In the genomic region with DNA sequence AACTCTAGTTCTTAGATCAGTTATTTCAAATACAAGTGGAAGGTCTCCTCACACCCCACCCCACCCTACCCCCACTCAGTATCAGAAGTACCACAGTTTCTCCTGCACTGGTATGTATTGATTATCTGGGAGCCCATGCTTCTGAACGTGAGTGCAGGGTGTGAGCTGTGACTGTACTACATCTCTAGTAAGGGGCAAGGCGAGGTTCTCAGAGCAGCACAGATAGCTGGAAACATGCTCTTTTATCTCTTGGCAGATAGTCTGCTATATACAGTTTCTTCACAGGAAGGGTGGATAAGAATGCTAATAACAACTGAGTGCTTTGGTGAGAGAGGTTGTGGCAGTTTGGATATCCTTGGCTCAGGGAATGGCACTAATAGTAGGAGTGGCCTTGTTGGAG, we compare ENCODE assay signal across 29 mouse cellular contexts.
DNase-seq lines count a peak whose midpoint lies in the region; ATAC-seq and TF ChIP-seq lines count a peak whose summit lies in the region.
"Had no signal": no experiment of that assay in that cellular context is flagged by ENCODE, and none has a peak within 500 bp of the region (broad histone marks: within the 10 kb centered on the region; RNA-seq: fewer than 3 reads in every experiment).

No protein-coding gene starts in this region.

- TF ChIP-seq CTCF in liver, embryonic 14.5 days (IDR thresholded peaks at IDR 0.05; ENCODE audit: low read depth), result no peak

- no peak overlapping the region for H3K4me3 ChIP-seq in liver, embryonic 14.5 days (ENCODE audit: insufficient read depth in 1 of 2, low read depth in 2 of 2, low read length in 2 of 2)
- H3K4me3 ChIP-seq: embryonic facial prominence, embryonic 13.5 days; gastrocnemius, adult 2 months; heart, adult 2 months; heart, embryonic 12.5 days; hindbrain, embryonic 13.5 days; limb, embryonic 12.5 days; midbrain, embryonic 12.5 days; myocyte; neural tube, embryonic 12.5 days had no signal

- peak; percentile 35 for DNase-seq in MEL-GATA-1-ER (ENCODE audit: extremely low read depth, low read depth)
- DNase-seq in liver, embryonic 14.5 days (ENCODE audit: low read depth in 3 of 3, low spot score in 3 of 3), result peak; percentile 27 to 36 (median 27)
- DNase-seq in adrenal gland, adult 2 months, result no peak
- no peak for DNase-seq in urinary bladder, postnatal 4 days (ENCODE audit: low spot score in 2 of 2)
- no peak for DNase-seq in adrenal gland, postnatal 4 days (ENCODE audit: low spot score in 2 of 2)
- DNase-seq: adrenal gland, postnatal 14 days; cerebellum, adult 8-10 months; cerebellum, postnatal 25 days; embryo, embryonic 11 days; gastrocnemius, adult 2 months; heart, adult 2 months; heart, postnatal 4 days; kidney, postnatal 14 days; layer of hippocampus, adult 9-11 months; lung, adult 18-20 months; lung, postnatal 14 days; right cerebral cortex, postnatal 4 days; thymus, postnatal 4 days had no signal

- TF ChIP-seq EP300 in liver, embryonic 14.5 days (IDR thresholded peaks at IDR 0.05; ENCODE audit: low read depth), result peak; percentile 84

- H3K9me3 ChIP-seq in liver, embryonic 14.5 days (ENCODE audit: control insufficient read depth, low read length), result no peaks in the 10 kb centered on the region
- H3K9me3 ChIP-seq: embryonic facial prominence, embryonic 13.5 days; heart, embryonic 12.5 days; hindbrain, embryonic 13.5 days; limb, embryonic 12.5 days; midbrain, embryonic 12.5 days; neural tube, embryonic 12.5 days had no signal

- 22% methylated on average over 2 of the region's 2 CpGs for WGBS in liver, embryonic 14.5 days (ENCODE audit: insufficient replicate concordance)

- no peaks in the 10 kb centered on the region for H3K27me3 ChIP-seq in liver, embryonic 14.5 days (ENCODE audit: control insufficient read depth, insufficient read depth, low read length)
- H3K27me3 ChIP-seq: embryonic facial prominence, embryonic 13.5 days; heart, embryonic 12.5 days; hindbrain, embryonic 13.5 days; limb, embryonic 12.5 days; midbrain, embryonic 12.5 days; neural tube, embryonic 12.5 days had no signal

- H3K9ac ChIP-seq in liver, embryonic 14.5 days (replicated peaks), result no peak overlapping the region
- H3K9ac ChIP-seq: embryonic facial prominence, embryonic 13.5 days; heart, embryonic 12.5 days; hindbrain, embryonic 13.5 days; limb, embryonic 12.5 days; midbrain, embryonic 12.5 days; neural tube, embryonic 12.5 days had no signal

- ATAC-seq in erythroid progenitor cell, adult 5-6 weeks (replicated peaks; ENCODE audit: low FRiP score, poor library complexity, severe bottlenecking), result 0 out of 2 replicates have a peak, but pooled peaks have one; percentile 39
- peak; percentile 94 for ATAC-seq in liver, embryonic 14.5 days (ENCODE audit: insufficient read depth)
- peak; percentile 84 for ATAC-seq in megakaryocyte progenitor cell, adult 5-6 weeks (replicated peaks; ENCODE audit: poor library complexity)
- ATAC-seq: forebrain, embryonic 16.5 days; intestine, postnatal 0 days had no signal

- peaks cover 3 to 31% of the 10 kb centered on the region in 2 experiments for H3K4me1 ChIP-seq in liver, embryonic 14.5 days (replicated peaks; ENCODE audit: control insufficient read depth in 2 of 2, insufficient read depth in 2 of 2, low read length in 1 of 2)
- H3K4me1 ChIP-seq: embryonic facial prominence, embryonic 13.5 days; heart, embryonic 12.5 days; hindbrain, embryonic 13.5 days; limb, embryonic 12.5 days; midbrain, embryonic 12.5 days; neural tube, embryonic 12.5 days had no signal

- H3K4me2 ChIP-seq in liver, embryonic 14.5 days (ENCODE audit: low read depth), result no peak overlapping the region
- H3K4me2 ChIP-seq: embryonic facial prominence, embryonic 13.5 days; heart, embryonic 12.5 days; hindbrain, embryonic 13.5 days; limb, embryonic 12.5 days; midbrain, embryonic 12.5 days; neural tube, embryonic 12.5 days had no signal

- no peaks in the 10 kb centered on the region for H3K36me3 ChIP-seq in liver, embryonic 14.5 days (replicated peaks; ENCODE audit: control insufficient read depth, insufficient read depth, low read depth)
- H3K36me3 ChIP-seq: heart, embryonic 12.5 days; hindbrain, embryonic 13.5 days; midbrain, embryonic 12.5 days; neural tube, embryonic 12.5 days had no signal

- peak overlapping the region; percentile 22; the same call in 1 of the 2 replicates for H3K27ac ChIP-seq in liver, embryonic 14.5 days
- H3K27ac ChIP-seq: embryonic facial prominence, embryonic 13.5 days; gastrocnemius, adult 2 months; heart, adult 2 months; hindbrain, embryonic 13.5 days; limb, embryonic 12.5 days; midbrain, embryonic 12.5 days; neural tube, embryonic 12.5 days had no signal

Comparison
In these comparisons a context has a peak if more than half of its experiments do, and no peak if none do; other contexts are left out.
1. DNase-seq: peak in MEL-GATA-1-ER (single experiment) and liver, embryonic 14.5 days (3 of 3); none in adrenal gland, adult 2 months (single experiment), urinary bladder, postnatal 4 days (0 of 2) and adrenal gland, postnatal 4 days (0 of 2).
2. ATAC-seq: peak in every context shown above with its lines; median percentile 94 in liver, embryonic 14.5 days; 84 in megakaryocyte progenitor cell, adult 5-6 weeks; 39 in erythroid progenitor cell, adult 5-6 weeks.